Mouse (Mus musculus) stomach, postnatal 0 days (tissue): Measurements from ENCODE around the gene Csnk2a1.

Experiments
- CTCF ChIP-seq: IDR thresholded peaks from 2 replicates; pipeline ENCODE4 v1.5.1; 2016; ENCODE audit warnings: antibody characterized with exemption, low read depth, mild to moderate bottlenecking, moderate library complexity
- EP300 ChIP-seq: optimal IDR thresholded peaks from 2 replicates; pipeline ENCODE3; 2016; ENCODE audit warnings: antibody characterized with exemption

DNA sequence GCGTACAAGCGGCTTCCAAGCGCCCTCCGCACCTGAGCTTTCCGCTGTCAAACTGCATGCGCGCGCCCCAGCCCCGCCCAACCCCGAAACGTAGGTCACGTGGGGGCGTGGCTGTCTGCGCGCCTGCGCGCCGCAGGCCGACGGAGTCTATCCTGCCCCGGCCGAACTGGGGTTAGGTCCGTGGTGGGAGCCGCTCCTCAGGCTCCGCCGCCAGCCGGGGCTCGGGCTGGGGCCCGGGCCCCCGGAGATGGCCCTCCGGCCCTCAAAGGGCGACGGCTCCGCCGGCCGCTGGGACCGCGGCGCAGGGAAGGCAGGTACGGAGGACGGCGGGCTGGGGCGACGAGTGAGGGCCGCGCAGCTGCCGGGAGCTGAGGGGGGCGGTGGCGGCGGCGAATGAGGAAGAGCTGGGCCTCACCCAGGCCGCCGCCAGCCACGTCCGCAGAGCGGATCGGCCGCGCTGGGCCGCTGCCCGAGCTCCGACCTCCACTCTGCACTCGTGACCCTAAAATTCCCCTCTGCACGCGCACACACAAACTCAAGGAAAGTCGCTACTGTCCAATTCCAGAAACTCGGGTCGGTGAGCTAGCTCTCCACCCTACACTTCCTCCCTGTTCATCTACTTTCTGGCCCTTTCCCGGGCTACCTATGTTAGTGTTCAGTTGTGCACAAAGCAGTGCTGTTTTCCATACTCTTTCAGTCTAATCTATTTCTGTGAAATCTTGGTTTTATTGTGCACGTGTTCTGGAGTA is 67.3 kb downstream of the Csnk2a1 start, which contains the start of gene Tbc1d20:
- TF ChIP-seq CTCF (no peak), EP300 (no peak)
